18 mouse cellular contexts compared by ENCODE assay signal in the genomic region with DNA sequence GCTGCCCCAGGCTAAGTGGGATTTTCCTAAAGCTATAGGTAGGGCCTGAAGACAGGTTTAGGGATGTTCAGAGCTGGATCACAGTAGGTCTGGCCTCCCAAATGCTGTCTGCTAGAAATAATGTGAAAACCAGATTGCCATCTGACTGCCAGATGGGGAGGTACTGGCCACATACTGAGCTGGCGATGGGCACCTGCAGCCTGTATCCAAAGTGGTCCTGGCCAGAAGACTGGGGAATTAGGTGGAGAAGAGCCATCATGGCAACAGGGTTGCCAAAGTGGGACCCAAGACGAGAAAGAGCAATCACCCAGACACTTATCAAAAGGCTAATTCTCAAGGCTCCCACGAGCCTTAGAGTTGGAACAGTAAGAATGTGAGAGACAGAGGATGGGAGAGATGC. TPM values are rescaled to one million over a fixed set of nuclear protein-coding genes. Genes with fewer than 3 reads are reported as not detected.
DNase-seq lines count a peak whose midpoint lies in the region; ATAC-seq lines count a peak whose summit lies in the region.
"Had no signal": no experiment of that assay in that cellular context is flagged by ENCODE, and none has a peak within 500 bp of the region (broad histone marks: within the 10 kb centered on the region; RNA-seq: fewer than 3 reads in every experiment).

No protein-coding gene starts in this region.

- peaks cover 68% of the 10 kb centered on the region for H3K4me1 ChIP-seq in heart, embryonic 13.5 days
- H3K4me1 ChIP-seq in liver, embryonic 12.5 days: peaks cover 83% of the 10 kb centered on the region
- peaks cover 73% of the 10 kb centered on the region for H3K4me1 ChIP-seq in forebrain, embryonic 15.5 days
- H3K4me1 ChIP-seq in hindbrain, embryonic 14.5 days (replicated peaks; ENCODE audit: control insufficient read depth, insufficient read depth, low read length): peaks cover 29% of the 10 kb centered on the region

- no peaks in the 10 kb centered on the region; the same call in 1 of the 2 replicates for H3K27me3 ChIP-seq in heart, embryonic 13.5 days (replicated peaks)
- H3K27me3 ChIP-seq in liver, embryonic 12.5 days (replicated peaks): peaks cover 8% of the 10 kb centered on the region; the same call in 1 of the 2 replicates
- no peaks in the 10 kb centered on the region for H3K27me3 ChIP-seq in forebrain, embryonic 15.5 days
- H3K27me3 ChIP-seq in hindbrain, embryonic 14.5 days (ENCODE audit: control insufficient read depth, insufficient read depth, low read length): no peaks in the 10 kb centered on the region
- H3K27me3 ChIP-seq: embryonic facial prominence, embryonic 13.5 days; limb, embryonic 15.5 days; Patski had no signal

- WGBS in heart, embryonic 13.5 days: 82% methylated on average over 3 of the region's 3 CpGs
- 78% methylated on average over 3 of the region's 3 CpGs for WGBS in liver, embryonic 12.5 days (ENCODE audit: insufficient replicate concordance)
- WGBS in forebrain, embryonic 15.5 days: 72% methylated on average over 3 of the region's 3 CpGs
- WGBS in hindbrain, embryonic 14.5 days: 75% methylated on average over 3 of the region's 3 CpGs

- intact Hi-C loops in heart, postnatal 25 days (cut with DNase I): loop anchor here (5.0 kb wide), 2 partner anchors 39 to 54 kb away; no protein-coding TSS in a partner anchor
- intact Hi-C loops in left cerebral cortex, postnatal 10 days (cut with DNase I): loop anchor here (5.0 kb wide), 2 partner anchors 89 to 104 kb away; no protein-coding TSS in a partner anchor

- H3K9me3 ChIP-seq in heart, embryonic 13.5 days: no peaks in the 10 kb centered on the region
- no peaks in the 10 kb centered on the region for H3K9me3 ChIP-seq in liver, embryonic 12.5 days (replicated peaks)
- H3K9me3 ChIP-seq in forebrain, embryonic 15.5 days: no peaks in the 10 kb centered on the region
- no peaks in the 10 kb centered on the region for H3K9me3 ChIP-seq in hindbrain, embryonic 14.5 days (ENCODE audit: control insufficient read depth, low read length)
- H3K9me3 ChIP-seq: embryonic facial prominence, embryonic 13.5 days; limb, embryonic 15.5 days had no signal

- ATAC-seq in heart, embryonic 13.5 days (ENCODE audit: extremely low read depth, insufficient number of reproducible peaks, low FRiP score, low TSS enrichment): no peak
- ATAC-seq in liver, embryonic 12.5 days: no peak
- ATAC-seq in forebrain, embryonic 15.5 days (replicated peaks): no peak
- ATAC-seq in hindbrain, embryonic 14.5 days (ENCODE audit: low FRiP score): no peak
- ATAC-seq: activated CD4-positive, CD25-positive, alpha-beta regulatory T cell, adult 4 months; Patski had no signal

- no peak for DNase-seq in heart, postnatal 25 days (ENCODE audit: low spot score)
- no peak for DNase-seq in liver
- DNase-seq in hindbrain, embryonic 14.5 days (ENCODE audit: low spot score): no peak
- DNase-seq in right cerebral cortex, postnatal 36 days (ENCODE audit: low spot score in 2 of 2): no peak
- DNase-seq in left cerebral cortex, postnatal 10 days (ENCODE audit: extremely low spot score in 1 of 2, low spot score in 2 of 2): no peak
- DNase-seq: adrenal gland, postnatal 14 days; cerebellum, adult 18-20 months; gastrocnemius, adult 2 months; lung, postnatal 10 days; thymus, adult 18-20 months had no signal

- H3K4me3 ChIP-seq in heart, embryonic 13.5 days: no peak overlapping the region
- peak overlapping the region; percentile 77; the same call in 1 of the 2 replicates for H3K4me3 ChIP-seq in liver, embryonic 12.5 days
- peak overlapping the region; percentile 64 for H3K4me3 ChIP-seq in forebrain, embryonic 15.5 days
- H3K4me3 ChIP-seq in hindbrain, embryonic 14.5 days (replicated peaks; ENCODE audit: low read length): no peak overlapping the region
- H3K4me3 ChIP-seq: embryonic facial prominence, embryonic 13.5 days; gastrocnemius, adult 2 months; left cerebral cortex, adult 2 months; limb, embryonic 15.5 days had no signal

- H3K27ac ChIP-seq in heart, embryonic 13.5 days (replicated peaks): no peak overlapping the region
- H3K27ac ChIP-seq in liver, embryonic 12.5 days: no peak overlapping the region
- peak overlapping the region; percentile 19; the same call in 1 of the 2 replicates for H3K27ac ChIP-seq in forebrain, embryonic 15.5 days (replicated peaks)
- H3K27ac ChIP-seq in hindbrain, embryonic 14.5 days: no peak overlapping the region
- H3K27ac ChIP-seq: embryonic facial prominence, embryonic 13.5 days; gastrocnemius, adult 2 months; left cerebral cortex, adult 2 months; limb, embryonic 15.5 days had no signal

- H3K4me2 ChIP-seq in heart, embryonic 13.5 days: no peak overlapping the region
- H3K4me2 ChIP-seq in liver, embryonic 12.5 days: peak overlapping the region; percentile 95
- peak overlapping the region; percentile 75 for H3K4me2 ChIP-seq in forebrain, embryonic 15.5 days (replicated peaks)
- H3K4me2 ChIP-seq in hindbrain, embryonic 14.5 days (replicated peaks): peak overlapping the region; percentile 65; the same call in 1 of the 2 replicates
- H3K4me2 ChIP-seq: limb, embryonic 15.5 days had no signal

- H3K9ac ChIP-seq in heart, embryonic 13.5 days: 0 out of 2 replicates have a peak overlapping the region, but pooled peaks have one; percentile 13
- H3K9ac ChIP-seq in liver, embryonic 12.5 days: no peak overlapping the region
- H3K9ac ChIP-seq in forebrain, embryonic 15.5 days (replicated peaks): no peak overlapping the region
- no peak overlapping the region for H3K9ac ChIP-seq in hindbrain, embryonic 14.5 days
- H3K9ac ChIP-seq: embryonic facial prominence, embryonic 13.5 days; limb, embryonic 15.5 days had no signal

- H3K36me3 ChIP-seq in heart, embryonic 13.5 days: peaks cover 24% of the 10 kb centered on the region
- H3K36me3 ChIP-seq in liver, embryonic 12.5 days: peaks cover 44% of the 10 kb centered on the region
- no peaks in the 10 kb centered on the region for H3K36me3 ChIP-seq in forebrain, embryonic 15.5 days
- no peaks in the 10 kb centered on the region for H3K36me3 ChIP-seq in hindbrain, embryonic 14.5 days (replicated peaks; ENCODE audit: control insufficient read depth, insufficient read depth)
- H3K36me3 ChIP-seq: embryonic facial prominence, embryonic 13.5 days had no signal

RNA-seq across cellular contexts. Expression of a gene that starts 6.1 kb away (rescaled TPM):
- polyA plus RNA-seq in heart, embryonic 13.5 days (2015; fragmentation: Nextera tagmentation; extraction: Ambion mirVana): 8.6 and 8.8 TPM in 2 replicates
- total RNA-seq in heart, postnatal 25 days (2021): 10 to 100 TPM; 34.9 to 37.7 TPM
- 8.7 and 9.9 TPM in 2 replicates for polyA plus RNA-seq in liver, embryonic 12.5 days (2016; fragmentation: Nextera tagmentation; extraction: Ambion mirVana)
- 13.1 and 13.3 TPM in 2 replicates for polyA plus RNA-seq in forebrain, embryonic 15.5 days (2015; fragmentation: Nextera tagmentation; extraction: Ambion mirVana)
- polyA plus RNA-seq in hindbrain, embryonic 14.5 days (2014; fragmentation: Nextera tagmentation; extraction: Ambion mirVana): 8.7 and 9.9 TPM in 2 replicates
- 10 to 100 TPM; 13.1 to 18.7 TPM for total RNA-seq in left cerebral cortex, postnatal 10 days (2021)
- polyA plus RNA-seq: activated CD4-positive, CD25-positive, alpha-beta regulatory T cell, adult 4 months had no signal

Comparison
In these comparisons a context has a peak if more than half of its experiments do, and no peak if none do; other contexts are left out.
1. H3K4me3 ChIP-seq: peak in liver, embryonic 12.5 days (single experiment) and forebrain, embryonic 15.5 days (single experiment); none in heart, embryonic 13.5 days (single experiment) and hindbrain, embryonic 14.5 days (single experiment).